Mouse (Mus musculus) midbrain, embryonic 14.5 days (tissue): ENCODE measurements at regions not wholly inside any gene's neighbourhood (a gene's known extent, or its start where the extent isn't known, plus 50 kb on each side); places are given as distances from the start of the nearest gene placed in this dataset.

Source experiments
- ATAC-seq: fragments of 200-750 bp; cut with Nextera tagmentation; 2 replicates; pipeline ENCODE4 v1.8.0; 2017; ENCODE audit warnings: moderate number of reproducible peaks, moderate library complexity; ENCODE audit not compliant: low FRiP score, low TSS enrichment
- DNase-seq: peaks from one replicate; pipeline ENCODE4 v3.0.0-alpha.2; 2015
- H3K27ac ChIP-seq: fragments of 300-500 bp; sonication (generic); replicated peaks from 2 replicates; pipeline ENCODE4 v1.5.1; 2014; ENCODE audit warnings: mild to moderate bottlenecking, low read depth, low read length, moderate library complexity
- H3K27me3 ChIP-seq: fragments of 300-500 bp; sonication (generic); 2 replicates; pipeline ENCODE4 v1.6.1; 2014; ENCODE audit warnings: low read length, control low read depth, mixed read lengths; ENCODE audit not compliant: control insufficient read depth, insufficient read depth
- H3K36me3 ChIP-seq: fragments of 300-500 bp; sonication (generic); 2 replicates; pipeline ENCODE4 v1.6.1; 2014; ENCODE audit warnings: low read length, control low read depth; ENCODE audit not compliant: control insufficient read depth, insufficient read depth
- H3K4me1 ChIP-seq: fragments of 300-500 bp; sonication (generic); 2 replicates; pipeline ENCODE4 v1.6.1; 2014; ENCODE audit warnings: mild to moderate bottlenecking, antibody characterized with exemption, low read length, control low read depth; ENCODE audit not compliant: control insufficient read depth, insufficient read depth
- H3K4me2 ChIP-seq: fragments of 300-500 bp; sonication (generic); 2 replicates; pipeline ENCODE4 v1.6.1; 2014; ENCODE audit warnings: mild to moderate bottlenecking, low read length, moderate library complexity
- H3K4me3 ChIP-seq: fragments of 300-500 bp; sonication (generic); replicated peaks from 2 replicates; pipeline ENCODE4 v1.5.1; 2014; ENCODE audit warnings: low read depth, low read length
- H3K9ac ChIP-seq: fragments of 300-500 bp; sonication (generic); replicated peaks from 2 replicates; pipeline ENCODE4 v1.6.1; 2014; ENCODE audit warnings: mild to moderate bottlenecking, low read length, moderate library complexity
- H3K9me3 ChIP-seq: fragments of 300-500 bp; sonication (generic); 2 replicates; pipeline ENCODE4 v1.6.1; 2016; ENCODE audit warnings: low read length, control low read depth, mixed read lengths; ENCODE audit not compliant: control insufficient read depth
- WGBS: fragments of 180-500 bp; shearing (Covaris S2); extraction: QIAGEN DNeasy Blood & Tissue Kit; methylation state at CpG from one replicate; pipeline ENCODE4 v1.1.7; 2014; 5-methylcytosine and 5-hydroxymethylcytosine counted together

GRCm38 (mm10) chr1:186224231-186224630, 107.1 kb upstream of the Lyplal1 start:
- no peak overlapping the region for H3K4me2 ChIP-seq
- H3K36me3 ChIP-seq, result no peaks in the 10 kb centered on the region
- ATAC-seq (no peak), DNase-seq (no peak)
- no peak overlapping the region for H3K9ac ChIP-seq
- H3K4me3 ChIP-seq, result no peak overlapping the region
- 79% methylated on average over 5 of the region's 5 CpGs for WGBS
- no peaks in the 10 kb centered on the region for H3K9me3 ChIP-seq
- no peak overlapping the region for H3K27ac ChIP-seq
- no peaks in the 10 kb centered on the region for H3K27me3 ChIP-seq
- no peaks in the 10 kb centered on the region for H3K4me1 ChIP-seq

GRCm38 (mm10) chr1:186223417-186223816, 106.3 kb upstream of the Lyplal1 start:
- no peak overlapping the region for H3K4me3 ChIP-seq
- no peaks in the 10 kb centered on the region for H3K4me1 ChIP-seq
- no peaks in the 10 kb centered on the region for H3K9me3 ChIP-seq
- H3K27ac ChIP-seq, result no peak overlapping the region
- no peaks in the 10 kb centered on the region for H3K36me3 ChIP-seq
- DNase-seq, result no peak
- 30% methylated on average over 7 of the region's 7 CpGs for WGBS
- H3K27me3 ChIP-seq, result no peaks in the 10 kb centered on the region
- no peak for ATAC-seq
- no peak overlapping the region for H3K9ac ChIP-seq
- no peak overlapping the region for H3K4me2 ChIP-seq

- H3K4me3 ChIP-seq, result no peak overlapping the region
- no peaks in the 10 kb centered on the region for H3K4me1 ChIP-seq
- H3K4me2 ChIP-seq, result no peak overlapping the region
- H3K27ac ChIP-seq, result no peak overlapping the region
- H3K9ac ChIP-seq, result no peak overlapping the region
- WGBS, result 90% methylated on average over 4 of the region's 4 CpGs
- no peaks in the 10 kb centered on the region for H3K9me3 ChIP-seq
- no peaks in the 10 kb centered on the region for H3K36me3 ChIP-seq
- DNase-seq (no peak), ATAC-seq (no peak)
- no peaks in the 10 kb centered on the region for H3K27me3 ChIP-seq
Observed at GRCm38 (mm10) chr1:186218995-186219394, 101.9 kb upstream of the Lyplal1 start.

- no peak overlapping the region for H3K27ac ChIP-seq
- no peaks in the 10 kb centered on the region for H3K9me3 ChIP-seq
- no peak overlapping the region for H3K4me3 ChIP-seq
- ATAC-seq (peak; percentile 48; the same call in 1 of the 2 replicates), DNase-seq (peak; percentile 61)
- H3K9ac ChIP-seq, result no peak overlapping the region
- H3K36me3 ChIP-seq, result no peaks in the 10 kb centered on the region
- no peak overlapping the region for H3K4me2 ChIP-seq
- WGBS, result 12% methylated on average over 3 of the region's 3 CpGs
- H3K27me3 ChIP-seq, result no peaks in the 10 kb centered on the region
- H3K4me1 ChIP-seq, result no peaks in the 10 kb centered on the region
Observed at GRCm38 (mm10) chr1:186217198-186217597, 100.1 kb upstream of the Lyplal1 start.

GRCm38 (mm10) chr1:186204151-186204550, 87.0 kb upstream of the Lyplal1 start:
- 91% methylated on average over 1 of the region's 1 CpGs for WGBS
- DNase-seq (no peak), ATAC-seq (no peak)
- no peak overlapping the region for H3K4me2 ChIP-seq
- no peak overlapping the region for H3K9ac ChIP-seq
- no peak overlapping the region for H3K4me3 ChIP-seq
- no peaks in the 10 kb centered on the region for H3K27me3 ChIP-seq
- H3K36me3 ChIP-seq, result no peaks in the 10 kb centered on the region
- no peaks in the 10 kb centered on the region for H3K9me3 ChIP-seq
- no peaks in the 10 kb centered on the region for H3K4me1 ChIP-seq
- H3K27ac ChIP-seq, result no peak overlapping the region

- Histone ChIP-seq H3K27me3 (no peaks in the 10 kb centered on the region), H3K36me3 (no peaks in the 10 kb centered on the region), H3K9ac (no peak overlapping the region), H3K9me3 (no peaks in the 10 kb centered on the region), H3K4me2 (no peak overlapping the region), H3K4me1 (no peaks in the 10 kb centered on the region), H3K4me3 (no peak overlapping the region), H3K27ac (no peak overlapping the region)
- DNase-seq, result no peak
- ATAC-seq, result no peak
Observed at GRCm38 (mm10) chr1:186202536-186202935, 85.4 kb upstream of the Lyplal1 start.

- 84% methylated on average over 1 of the region's 1 CpGs for WGBS
- H3K4me1 ChIP-seq, result no peaks in the 10 kb centered on the region
- H3K27ac ChIP-seq, result no peak overlapping the region
- H3K9me3 ChIP-seq, result no peaks in the 10 kb centered on the region
- H3K36me3 ChIP-seq, result no peaks in the 10 kb centered on the region
- H3K9ac ChIP-seq, result no peak overlapping the region
- no peak for DNase-seq
- no peak overlapping the region for H3K4me3 ChIP-seq
- ATAC-seq, result no peak
- H3K4me2 ChIP-seq, result no peak overlapping the region
- H3K27me3 ChIP-seq, result no peaks in the 10 kb centered on the region
Observed at GRCm38 (mm10) chr1:186198391-186198790, 81.3 kb upstream of the Lyplal1 start.

GRCm38 (mm10) chr1:186197057-186197456, 79.9 kb upstream of the Lyplal1 start:
- H3K4me2 ChIP-seq, result no peak overlapping the region
- DNase-seq (no peak), ATAC-seq (no peak)
- H3K27ac ChIP-seq, result no peak overlapping the region
- H3K36me3 ChIP-seq, result no peaks in the 10 kb centered on the region
- no peak overlapping the region for H3K9ac ChIP-seq
- H3K9me3 ChIP-seq, result no peaks in the 10 kb centered on the region
- no peak overlapping the region for H3K4me3 ChIP-seq
- H3K4me1 ChIP-seq, result no peaks in the 10 kb centered on the region
- WGBS, result 91% methylated on average over 2 of the region's 2 CpGs
- H3K27me3 ChIP-seq, result no peaks in the 10 kb centered on the region

- Histone ChIP-seq H3K36me3 (no peaks in the 10 kb centered on the region), H3K4me1 (no peaks in the 10 kb centered on the region), H3K27ac (no peak overlapping the region), H3K4me2 (no peak overlapping the region), H3K9ac (no peak overlapping the region), H3K9me3 (no peaks in the 10 kb centered on the region), H3K27me3 (no peaks in the 10 kb centered on the region), H3K4me3 (no peak overlapping the region)
- peak; percentile 17 for DNase-seq
- 87% methylated on average over 11 of the region's 11 CpGs for WGBS
- no peak for ATAC-seq
Observed at GRCm38 (mm10) chr1:186189390-186189789, 72.3 kb upstream of the Lyplal1 start.
